Mouse (Mus musculus) heart, embryonic 10.5 days (tissue): ENCODE measurements at regions not wholly inside any gene's neighbourhood (a gene's known extent, or its start where the extent isn't known, plus 50 kb on each side); places are given as distances from the start of the nearest gene placed in this dataset.

ENCODE experiments used
- DNase-seq: peaks from one replicate; pipeline ENCODE4 v3.0.0-alpha.2; 2017; ENCODE audit warnings: low spot score
- H3K27ac ChIP-seq: fragments of 300-500 bp; sonication (generic); 2 replicates; pipeline ENCODE4 v1.5.1; 2016; ENCODE audit warnings: mild to moderate bottlenecking
- H3K27me3 ChIP-seq: fragments of 300-500 bp; sonication (generic); 2 replicates; pipeline ENCODE4 v1.6.1; 2016; ENCODE audit warnings: mild to moderate bottlenecking; ENCODE audit not compliant: poor library complexity, insufficient read depth, severe bottlenecking
- H3K36me3 ChIP-seq: fragments of 300-500 bp; sonication (generic); 2 replicates; pipeline ENCODE4 v1.6.1; 2016; ENCODE audit warnings: mild to moderate bottlenecking, moderate library complexity
- H3K4me1 ChIP-seq: fragments of 300-500 bp; sonication (generic); 2 replicates; pipeline ENCODE4 v1.6.1; 2016; ENCODE audit warnings: mild to moderate bottlenecking
- H3K4me3 ChIP-seq: fragments of 300-500 bp; sonication (generic); 2 replicates; pipeline ENCODE4 v1.5.1; 2016; ENCODE audit warnings: mild to moderate bottlenecking, moderate library complexity
- H3K9me3 ChIP-seq: fragments of 300-500 bp; sonication (generic); 2 replicates; pipeline ENCODE4 v1.6.1; 2016; ENCODE audit warnings: mild to moderate bottlenecking, moderate library complexity
- whole genome bisulfite sequencing: fragments of 180-500 bp; shearing (Covaris S2); methylation state at CpG from one replicate; pipeline ENCODE4 v1.1.7; 2016; 5-methylcytosine and 5-hydroxymethylcytosine counted together

GRCm38 (mm10) chr3:149381051-149381450 is 390.7 kb upstream of the Adgrl2 start:
- Histone ChIP-seq H3K4me1 (peaks cover 3% of the 10 kb centered on the region; the same call in 1 of the 2 replicates), H3K27ac (no peak overlapping the region), H3K36me3 (no peaks in the 10 kb centered on the region), H3K4me3 (no peak overlapping the region), H3K9me3 (no peaks in the 10 kb centered on the region), H3K27me3 (no peaks in the 10 kb centered on the region)
- no peak for DNase-seq
- WGBS, result 51% methylated on average over 6 of the region's 6 CpGs

DNA sequence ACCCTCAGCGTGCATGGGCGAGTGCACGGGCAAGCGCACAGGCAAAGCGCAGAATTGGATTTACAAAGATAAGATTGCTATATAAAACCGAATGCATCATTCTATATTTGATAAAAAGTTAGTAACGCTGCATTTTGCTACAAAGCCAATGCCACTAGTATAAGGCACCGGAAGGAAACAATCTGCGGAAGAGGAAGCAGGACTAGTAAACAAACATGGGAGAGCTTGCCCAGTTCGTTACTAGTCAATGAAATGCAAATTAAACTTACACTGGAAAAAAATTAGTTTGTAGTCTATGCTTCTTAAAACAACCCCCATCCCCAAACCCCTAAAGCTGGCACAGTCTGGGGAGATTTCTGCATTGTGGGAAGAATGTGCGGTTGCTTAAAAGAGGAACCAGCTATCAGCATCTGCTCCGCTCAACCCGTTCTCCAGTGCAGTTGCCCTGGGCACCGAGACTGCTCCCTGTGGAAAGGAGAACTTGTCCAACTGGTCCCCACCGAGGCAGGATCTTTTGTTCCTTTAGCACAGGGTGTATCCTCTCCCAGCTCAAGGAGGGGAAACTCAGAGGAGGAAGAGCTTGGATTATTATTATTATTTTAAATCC is 389.6 kb upstream of the Adgrl2 start:
- no peaks in the 10 kb centered on the region for H3K36me3 ChIP-seq
- DNase-seq, result no peak
- no peak overlapping the region for H3K4me3 ChIP-seq
- H3K4me1 ChIP-seq, result peaks cover 3% of the 10 kb centered on the region; the same call in 1 of the 2 replicates
- H3K9me3 ChIP-seq, result no peaks in the 10 kb centered on the region
- H3K27me3 ChIP-seq, result no peaks in the 10 kb centered on the region
- 71% methylated on average over 15 of the region's 15 CpGs for WGBS
- H3K27ac ChIP-seq, result no peak overlapping the region

DNA sequence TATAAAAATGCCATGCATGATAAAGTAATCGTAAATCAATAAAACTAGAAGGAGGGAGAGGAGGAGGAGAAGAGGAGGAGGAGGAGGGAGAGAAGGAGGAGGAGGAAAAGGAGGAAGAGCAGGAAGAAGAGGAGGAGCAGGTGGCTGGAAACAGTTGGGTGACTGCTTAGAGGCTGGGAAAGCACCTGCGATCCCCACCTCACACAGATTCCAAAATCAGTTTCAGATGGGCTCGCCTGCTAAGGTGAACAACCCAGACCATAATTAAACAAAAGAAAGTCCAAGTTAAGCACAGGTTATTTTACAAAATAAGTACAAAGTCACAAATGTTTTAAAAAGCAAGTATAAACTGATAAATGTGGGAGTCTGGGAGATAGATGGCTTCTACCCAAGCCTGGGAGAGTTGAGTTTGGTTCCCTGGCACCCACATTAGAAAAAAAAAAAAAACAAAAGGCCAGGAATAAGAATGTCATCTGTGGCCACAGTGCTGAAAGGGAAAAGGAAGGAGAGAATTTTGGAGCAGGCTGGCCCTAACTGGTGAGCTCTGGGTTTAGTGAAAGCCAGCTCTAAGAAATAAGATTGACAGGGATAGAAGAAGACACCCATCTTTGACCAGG is 389.0 kb upstream of the Adgrl2 start:
- Histone ChIP-seq H3K4me1 (peaks cover 3% of the 10 kb centered on the region; the same call in 1 of the 2 replicates), H3K27me3 (no peaks in the 10 kb centered on the region), H3K36me3 (no peaks in the 10 kb centered on the region), H3K27ac (no peak overlapping the region), H3K9me3 (no peaks in the 10 kb centered on the region), H3K4me3 (no peak overlapping the region)
- no peak for DNase-seq
- 80% methylated on average over 3 of the region's 3 CpGs for WGBS

- DNase-seq, result no peak
- Histone ChIP-seq H3K9me3 (no peaks in the 10 kb centered on the region), H3K27me3 (no peaks in the 10 kb centered on the region), H3K27ac (no peak overlapping the region), H3K36me3 (no peaks in the 10 kb centered on the region), H3K4me3 (no peak overlapping the region), H3K4me1 (peaks cover 6% of the 10 kb centered on the region; the same call in 1 of the 2 replicates)
- 90% methylated on average over 5 of the region's 5 CpGs for whole genome bisulfite sequencing
Measured at GRCm38 (mm10) chr3:149371439-149371838, 381.1 kb upstream of the Adgrl2 start.

DNA sequence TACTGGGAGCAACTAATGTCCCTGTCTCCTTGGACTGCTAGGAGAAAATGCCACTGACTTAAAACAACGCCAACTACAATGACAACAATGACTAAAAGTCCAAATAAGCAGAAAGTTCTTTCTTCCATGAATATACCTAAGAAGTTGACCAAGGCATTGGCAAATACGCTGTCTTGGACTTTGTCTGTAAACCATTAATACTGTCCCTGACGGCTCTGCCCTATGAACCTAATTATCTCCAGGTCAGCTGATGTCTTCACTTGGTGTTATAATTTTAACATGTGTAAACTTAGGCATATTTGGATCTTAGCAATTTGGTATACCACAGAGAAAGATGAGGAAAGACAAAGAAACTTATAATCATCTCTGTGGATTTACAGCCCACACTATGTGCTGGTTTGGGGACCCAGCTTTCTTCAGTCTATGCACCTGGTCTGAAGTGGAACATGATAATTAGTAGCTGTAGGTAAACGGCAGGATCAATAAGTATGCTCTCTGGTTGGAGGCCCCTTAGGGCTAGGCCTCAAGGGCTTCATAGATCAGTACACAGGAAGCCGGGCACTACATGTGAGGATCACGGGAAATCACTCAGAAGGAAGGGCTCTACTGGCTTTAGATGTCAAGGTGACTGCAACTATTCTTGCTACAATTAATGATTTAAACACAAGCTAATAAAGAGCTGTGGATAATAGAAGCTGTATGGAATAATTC is 380.3 kb upstream of the Adgrl2 start:
- DNase-seq, result no peak
- Histone ChIP-seq H3K4me1 (peaks cover 6% of the 10 kb centered on the region; the same call in 1 of the 2 replicates), H3K27ac (no peak overlapping the region), H3K36me3 (no peaks in the 10 kb centered on the region), H3K4me3 (no peak overlapping the region), H3K27me3 (no peaks in the 10 kb centered on the region), H3K9me3 (no peaks in the 10 kb centered on the region)
- WGBS, result 86% methylated on average over 6 of the region's 6 CpGs

GRCm38 (mm10) chr3:149367888-149368287 is 377.5 kb upstream of the Adgrl2 start:
- Histone ChIP-seq H3K27me3 (no peaks in the 10 kb centered on the region), H3K36me3 (no peaks in the 10 kb centered on the region), H3K4me1 (peaks cover 6% of the 10 kb centered on the region; the same call in 1 of the 2 replicates), H3K4me3 (no peak overlapping the region), H3K9me3 (no peaks in the 10 kb centered on the region), H3K27ac (no peak overlapping the region)
- no peak for DNase-seq
- 57% methylated on average over 3 of the region's 3 CpGs for WGBS

DNA sequence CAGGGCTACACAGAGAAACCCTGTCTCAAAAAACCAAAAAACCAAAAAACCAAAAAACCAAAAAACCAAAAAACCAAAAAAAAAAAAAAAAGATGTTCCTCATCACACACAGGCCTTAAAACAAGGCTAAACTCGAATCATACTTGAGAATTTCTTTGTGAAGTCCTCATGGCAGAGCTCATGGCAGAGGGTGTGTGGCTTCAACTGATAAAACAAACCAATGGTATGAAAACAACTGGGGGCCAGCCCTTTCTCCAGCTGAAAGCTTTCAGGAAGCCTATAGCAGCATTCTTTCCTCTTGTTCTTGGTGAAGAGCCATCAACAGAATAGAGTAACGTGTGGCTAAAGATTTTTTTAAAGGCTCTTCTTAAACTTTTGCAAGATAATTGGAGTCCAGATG is 369.8 kb upstream of the Adgrl2 start:
- WGBS, result 52% methylated on average over 2 of the region's 2 CpGs
- no peak for DNase-seq
- H3K4me1 ChIP-seq, result peaks cover 2% of the 10 kb centered on the region

GRCm38 (mm10) chr3:149358570-149359193 is 368.3 kb upstream of the Adgrl2 start:
- 59% methylated on average over 6 of the region's 6 CpGs for WGBS
- no peak for DNase-seq
- no peak overlapping the region for H3K27ac ChIP-seq
- H3K4me1 ChIP-seq, result peaks cover 5% of the 10 kb centered on the region
- H3K9me3 ChIP-seq, result no peaks in the 10 kb centered on the region
- H3K4me3 ChIP-seq, result no peak overlapping the region
- no peaks in the 10 kb centered on the region for H3K36me3 ChIP-seq
- no peaks in the 10 kb centered on the region for H3K27me3 ChIP-seq

More for the DNA sequence above, 369.8 kb upstream of the Adgrl2 start:
- H3K27ac ChIP-seq, result no peak overlapping the region
- H3K36me3 ChIP-seq, result no peaks in the 10 kb centered on the region
- H3K27me3 ChIP-seq, result no peaks in the 10 kb centered on the region
- no peak overlapping the region for H3K4me3 ChIP-seq
- no peaks in the 10 kb centered on the region for H3K9me3 ChIP-seq

DNA sequence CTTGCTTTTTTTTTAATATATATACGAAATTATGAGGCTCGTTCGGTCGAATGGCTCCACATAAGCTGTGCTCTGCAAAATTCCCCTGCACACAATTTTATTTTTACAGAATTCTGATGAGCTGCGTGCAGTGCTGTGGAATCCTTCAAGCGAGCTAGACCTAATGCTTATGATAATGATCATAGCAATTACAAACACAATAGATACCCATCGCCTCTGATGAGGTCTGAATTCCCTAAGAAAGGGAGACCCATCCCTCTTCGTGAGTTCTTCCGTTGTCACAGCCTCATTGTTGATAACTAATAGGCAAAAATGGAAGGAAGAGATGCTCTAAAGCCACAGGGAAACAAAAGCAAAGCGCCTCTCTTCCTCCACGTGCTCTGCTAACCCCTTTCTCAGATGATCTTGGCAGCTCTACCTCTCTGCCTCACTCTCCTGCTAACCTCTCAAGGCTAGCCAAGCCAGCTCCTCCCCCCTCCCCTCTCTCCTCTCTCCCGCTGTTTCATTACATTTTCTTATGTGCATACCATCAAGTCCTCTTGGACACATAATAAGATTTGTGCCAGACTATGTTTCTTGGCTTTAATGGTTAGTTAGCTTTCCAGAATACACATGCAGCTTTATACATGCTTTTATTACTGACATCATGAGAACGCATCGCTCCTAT is 367.7 kb upstream of the Adgrl2 start:
- no peaks in the 10 kb centered on the region for H3K36me3 ChIP-seq
- whole genome bisulfite sequencing, result 52% methylated on average over 14 of the region's 14 CpGs
- peaks cover 5% of the 10 kb centered on the region for H3K4me1 ChIP-seq
- H3K27me3 ChIP-seq, result no peaks in the 10 kb centered on the region
- DNase-seq, result no peak
- no peak overlapping the region for H3K4me3 ChIP-seq
- H3K27ac ChIP-seq, result no peak overlapping the region
- no peaks in the 10 kb centered on the region for H3K9me3 ChIP-seq

- H3K4me1 ChIP-seq, result peaks cover 5% of the 10 kb centered on the region
- 53% methylated on average over 2 of the region's 2 CpGs for WGBS
Measured at GRCm38 (mm10) chr3:149357121-149357520, 366.8 kb upstream of the Adgrl2 start.

DNA sequence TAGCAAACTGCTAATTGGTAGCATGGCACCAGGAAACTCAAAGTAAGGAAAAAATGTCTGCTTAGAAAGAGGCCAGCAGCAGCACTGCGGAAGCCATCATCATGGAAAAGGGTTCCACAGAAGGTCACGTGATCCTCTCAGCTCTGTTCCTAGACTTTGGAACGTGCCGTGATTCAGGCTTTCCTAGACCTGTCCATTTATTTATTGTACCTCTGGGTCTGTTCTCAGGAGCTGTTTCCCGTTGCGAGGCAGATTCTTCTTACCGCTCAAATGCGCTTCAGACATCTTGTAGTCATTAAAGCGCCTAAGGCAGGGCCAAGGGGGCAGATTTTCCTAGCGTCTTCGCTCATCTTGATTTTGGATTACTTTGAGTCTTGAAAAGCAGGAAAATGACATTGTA is 365.0 kb upstream of the Adgrl2 start:
- 89% methylated on average over 11 of the region's 11 CpGs for WGBS
- no peaks in the 10 kb centered on the region for H3K36me3 ChIP-seq
- no peak overlapping the region for H3K27ac ChIP-seq
- no peaks in the 10 kb centered on the region for H3K27me3 ChIP-seq
- no peak overlapping the region for H3K4me3 ChIP-seq
- DNase-seq, result no peak
- H3K9me3 ChIP-seq, result no peaks in the 10 kb centered on the region
- H3K4me1 ChIP-seq, result peaks cover 5% of the 10 kb centered on the region

More at GRCm38 (mm10) chr3:149357121-149357520, 366.8 kb upstream of the Adgrl2 start:
- DNase-seq, result no peak
- H3K9me3 ChIP-seq, result no peaks in the 10 kb centered on the region
- no peak overlapping the region for H3K27ac ChIP-seq
- H3K4me3 ChIP-seq, result no peak overlapping the region
- H3K27me3 ChIP-seq, result no peaks in the 10 kb centered on the region
- H3K36me3 ChIP-seq, result no peaks in the 10 kb centered on the region

DNA sequence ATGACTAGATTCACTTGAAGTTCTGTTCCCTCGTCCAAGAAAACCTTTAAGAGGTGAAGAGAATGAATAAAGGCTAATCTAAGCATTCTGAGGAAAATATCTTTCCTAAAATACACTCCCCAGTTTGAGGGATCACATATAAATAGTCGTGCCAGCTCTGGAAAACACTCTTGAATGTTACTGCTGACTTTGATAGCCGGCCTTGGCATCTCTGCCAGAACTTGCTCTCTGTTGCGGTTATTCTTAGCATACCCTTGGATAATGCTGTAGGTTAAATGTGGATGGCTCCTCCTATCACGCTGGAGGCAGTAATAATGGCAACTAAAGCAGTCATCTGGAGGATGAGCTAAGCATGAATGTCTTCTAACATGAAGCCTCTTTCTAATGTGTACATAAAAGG is 363.6 kb upstream of the Adgrl2 start:
- peak; percentile 28 for DNase-seq
- Histone ChIP-seq H3K4me3 (no peak overlapping the region), H3K4me1 (peaks cover 5% of the 10 kb centered on the region), H3K36me3 (no peaks in the 10 kb centered on the region), H3K27ac (0 out of 2 replicates have a peak overlapping the region, but pooled peaks have one; percentile 32), H3K27me3 (no peaks in the 10 kb centered on the region), H3K9me3 (no peaks in the 10 kb centered on the region)
- WGBS, result 51% methylated on average over 5 of the region's 5 CpGs
